Mouse (Mus musculus) cerebellum, adult 11 months (tissue): ENCODE measurements around the gene Cubn.

Experiments
- DNase-seq: peaks from one replicate; pipeline ENCODE4 v3.0.0; 2022

Cubn gene

GRCm38 (mm10) chr2:13232305-13232704 lies 259.3 kb downstream of the Cubn start:
- DNase-seq, result no peak

DNA sequence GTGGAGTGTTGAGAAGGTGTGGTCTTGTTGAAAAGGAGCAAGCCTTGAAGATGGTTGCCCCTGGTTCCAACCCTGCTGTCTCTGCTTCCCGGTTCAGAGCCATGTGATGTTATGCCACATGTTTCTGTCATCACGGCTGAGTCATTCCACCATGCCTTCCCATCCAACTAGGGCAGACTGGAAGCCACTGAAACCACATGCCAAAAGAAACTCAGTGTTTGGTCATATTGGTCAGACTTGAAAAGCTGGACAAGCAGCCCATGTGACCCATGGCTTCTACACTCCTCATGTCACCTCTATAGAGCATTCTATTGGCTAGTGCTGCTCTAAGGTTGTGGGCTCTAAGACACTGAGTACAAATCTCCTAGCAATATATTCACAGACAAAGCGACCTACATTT lies 261.9 kb downstream of the Cubn start:
- no peak for DNase-seq
